Mouse (Mus musculus): ENCODE measurements around the gene Ube2n.

Ube2n gene

GRCm38 (mm10) chr10:95514656-95515292 is at the start of gene Ube2n:
TSS of gene Ube2n (plus strand) at chr10:95515145.
- DNase-seq (ENCODE audit: low spot score in 2 of 2) = peak; percentile 90 to 93

GRCm38 (mm10) chr10:95465485-95465896 is 49.5 kb upstream of the Ube2n start:
- no peak for DNase-seq (ENCODE audit: low spot score in 2 of 2)

GRCm38 (mm10) chr10:95468894-95469293 is 46.1 kb upstream of the Ube2n start:
- DNase-seq (ENCODE audit: low spot score in 2 of 2) = no peak

GRCm38 (mm10) chr10:95471186-95471585 is 43.8 kb upstream of the Ube2n start:
- no peak for DNase-seq (ENCODE audit: low spot score in 2 of 2)

DNA sequence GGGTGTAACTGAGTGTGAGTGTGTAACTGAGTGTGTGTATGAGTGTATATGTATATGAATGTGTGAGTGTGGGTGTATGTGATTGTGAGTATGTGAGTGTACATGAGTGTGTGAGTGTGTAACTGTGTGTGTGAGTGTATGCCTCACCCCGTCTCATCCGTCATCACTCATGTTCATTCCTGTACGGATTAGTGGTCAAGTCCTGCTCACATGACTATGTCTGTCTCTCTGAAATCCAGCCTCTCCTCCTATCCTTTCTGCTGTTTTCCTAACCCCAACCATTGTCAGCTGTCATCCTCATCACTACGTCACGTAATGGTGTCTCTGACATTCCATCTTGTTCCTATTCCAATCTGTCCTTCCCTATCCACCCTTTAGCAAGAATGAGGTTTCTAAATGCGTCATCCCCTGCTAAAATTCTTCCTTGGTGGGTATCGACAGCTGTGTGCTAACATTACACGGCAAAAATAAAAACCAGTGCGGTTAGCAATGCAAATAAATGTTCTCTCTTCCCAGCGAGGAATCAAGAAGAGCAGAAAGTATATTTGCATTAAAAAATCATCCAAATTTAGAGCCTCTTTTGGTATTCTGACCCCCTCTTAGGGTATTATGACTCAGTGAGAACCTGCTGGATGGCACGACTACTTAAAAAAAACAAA is 42.9 kb upstream of the Ube2n start:
- no peak for DNase-seq (ENCODE audit: low spot score in 2 of 2)

GRCm38 (mm10) chr10:95475923-95476322 is 39.0 kb upstream of the Ube2n start:
- DNase-seq (ENCODE audit: low spot score in 2 of 2) = peak; percentile 66 to 88

DNA sequence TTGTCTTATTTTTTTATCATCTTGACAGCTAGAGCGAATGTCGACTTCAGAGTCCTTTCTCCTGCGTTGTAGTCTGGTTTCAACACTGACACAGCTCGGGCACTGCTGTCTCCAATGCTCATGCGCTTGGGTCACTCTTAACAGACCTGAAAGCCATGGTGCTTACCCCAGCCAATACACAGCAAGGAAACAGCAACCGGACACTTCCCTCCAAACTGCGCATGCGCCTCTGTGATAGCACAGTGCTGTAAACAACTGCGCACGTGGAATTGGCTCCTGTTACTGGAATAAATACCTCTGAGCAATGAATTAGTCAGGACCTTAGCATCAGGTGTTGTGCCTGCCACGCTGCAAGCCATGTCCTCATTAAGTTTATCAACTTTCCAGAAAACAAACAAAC is 37.4 kb upstream of the Ube2n start:
- no peak for DNase-seq (ENCODE audit: low spot score in 2 of 2)

- peak in 1 of 2 experiments; percentile 49 for DNase-seq (ENCODE audit: low spot score in 2 of 2)
These were observed 25.3 kb upstream of the Ube2n start for GRCm38 (mm10) chr10:95489653-95490052.

- DNase-seq (ENCODE audit: low spot score in 2 of 2) = no peak
These were observed 20.7 kb upstream of the Ube2n start for GRCm38 (mm10) chr10:95494268-95494667.

DNA sequence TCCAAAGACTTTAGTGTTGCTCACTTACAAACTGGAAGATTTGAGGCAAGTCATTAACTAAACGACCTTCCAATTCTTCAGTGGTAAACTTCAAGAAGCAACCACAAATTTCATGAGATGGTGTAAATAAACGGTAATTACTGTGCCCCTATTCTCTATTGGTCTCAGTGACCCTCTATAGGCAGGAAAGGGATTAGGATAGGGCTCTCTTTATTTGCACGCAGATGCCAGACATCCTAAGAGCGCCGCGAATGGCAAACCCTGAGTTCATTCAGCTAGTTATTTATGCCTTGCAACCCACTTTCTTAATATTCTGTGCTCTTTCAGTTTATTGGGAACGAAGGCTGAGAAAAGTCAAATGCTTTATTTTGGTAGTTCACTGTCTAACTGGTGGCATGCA is 13.9 kb upstream of the Ube2n start:
- no peak for DNase-seq (ENCODE audit: low spot score in 2 of 2)

- DNase-seq (ENCODE audit: low spot score in 2 of 2) = peak; percentile 71 to 92
These were observed 13.4 kb upstream of the Ube2n start, which contains the start of gene Mrpl42 for GRCm38 (mm10) chr10:95501463-95502081. TSS of gene Mrpl42 (minus strand) at chr10:95501940.

GRCm38 (mm10) chr10:95503443-95504235 is 11.3 kb upstream of the Ube2n start:
- no peak for DNase-seq (ENCODE audit: low spot score in 2 of 2)

- no peak for DNase-seq (ENCODE audit: low spot score in 2 of 2)
These were observed 10.6 kb upstream of the Ube2n start for GRCm38 (mm10) chr10:95504341-95504740.

- DNase-seq (ENCODE audit: low spot score in 2 of 2) = no peak
These were observed 6.8 kb upstream of the Ube2n start for GRCm38 (mm10) chr10:95508126-95508525.

- no peak for DNase-seq (ENCODE audit: low spot score in 2 of 2)
These were observed 6.2 kb upstream of the Ube2n start for GRCm38 (mm10) chr10:95508793-95509192.

GRCm38 (mm10) chr10:95509263-95509662 is 5.7 kb upstream of the Ube2n start:
- DNase-seq (ENCODE audit: low spot score in 2 of 2) = no peak

GRCm38 (mm10) chr10:95512635-95513034 is 2.3 kb upstream of the Ube2n start:
- DNase-seq (ENCODE audit: low spot score in 2 of 2) = no peak

DNA sequence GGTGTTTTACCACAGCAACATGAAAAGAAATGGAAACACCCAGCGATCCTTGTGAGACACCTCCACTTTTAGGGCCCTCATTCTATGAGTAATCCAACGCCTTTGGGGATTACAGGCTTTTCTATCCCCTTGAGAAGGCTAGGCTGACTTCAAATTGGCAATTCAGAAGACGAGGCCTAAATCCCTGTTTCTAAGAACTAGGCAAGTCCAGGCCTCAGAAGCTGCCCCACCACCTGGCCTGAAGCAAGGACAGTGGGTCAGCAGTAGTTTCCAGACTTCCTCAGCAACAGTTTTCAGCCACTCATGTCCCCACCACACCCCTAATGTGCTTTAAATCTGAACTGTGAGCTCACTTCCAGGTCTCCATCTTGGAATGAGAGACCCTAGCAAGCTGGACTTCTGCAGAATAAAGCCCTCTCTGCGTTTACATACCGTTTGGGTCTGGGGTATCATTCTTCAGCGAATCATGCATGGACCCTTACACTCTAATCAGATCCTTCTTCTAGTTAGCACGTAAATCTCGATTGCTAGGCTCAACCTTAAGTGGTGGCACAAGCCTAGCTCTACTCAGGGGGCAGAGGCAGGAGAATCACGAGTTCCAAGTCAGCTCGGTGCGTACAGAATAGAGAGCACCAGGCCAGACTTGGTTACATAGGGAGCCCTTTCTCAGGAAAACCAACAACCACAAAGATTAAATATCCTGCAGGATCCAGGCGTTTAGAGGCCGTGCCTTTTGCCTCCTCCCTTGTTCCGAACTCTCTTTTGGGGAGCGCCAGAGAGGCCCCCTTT is 983 bp upstream of the Ube2n start:
- peak in 1 of 2 experiments; percentile 19 for DNase-seq (ENCODE audit: low spot score in 2 of 2)

- peak; percentile 70 to 77 for DNase-seq (ENCODE audit: low spot score in 2 of 2)
These were observed 467 bp downstream of the Ube2n start for GRCm38 (mm10) chr10:95515293-95515931.

- DNase-seq (ENCODE audit: low spot score in 2 of 2) = no peak
These were observed 2.7 kb downstream of the Ube2n start for GRCm38 (mm10) chr10:95517656-95518055.

Data from spleen, postnatal 10 days (tissue).